Mouse (Mus musculus) lung, adult 2 months (tissue): ENCODE measurements at regions not wholly inside any gene's neighbourhood (a gene's known extent, or its start where the extent isn't known, plus 50 kb on each side); places are given as distances from the start of the nearest gene placed in this dataset.

Source experiments
- CTCF ChIP-seq: fragments of 200-500 bp; IDR thresholded peaks from 2 replicates; pipeline ENCODE4 v1.5.1; 2011; ENCODE audit warnings: mild to moderate bottlenecking, low read length, control low read depth; ENCODE audit not compliant: insufficient read depth
- POLR2A ChIP-seq: fragments of 200-500 bp; IDR thresholded peaks from 2 replicates; pipeline ENCODE4 v1.6.1; 2011; ENCODE audit warnings: low read depth, mild to moderate bottlenecking, control low read depth, low read length, borderline replicate concordance; ENCODE audit errors: extremely low read depth

- no peak for TF ChIP-seq CTCF
- no peak for TF ChIP-seq POLR2A
Measured at GRCm38 (mm10) chr17:63806360-63806759, 56.5 kb upstream of the Fer start.
